Mouse (Mus musculus) forebrain, embryonic 15.5 days (tissue): ENCODE measurements around the gene Rpl35. TPM values are rescaled to one million over a fixed set of nuclear protein-coding genes. Genes with fewer than 3 reads are reported as not detected.

ENCODE experiments used
- ATAC-seq: fragments of 200-750 bp; cut with Nextera tagmentation; replicated peaks from 2 replicates; pipeline ENCODE4 v1.8.0; 2017; ENCODE audit warnings: mild to moderate bottlenecking, moderate TSS enrichment, moderate library complexity
- H3K27ac ChIP-seq: fragments of 300-500 bp; sonication (generic); replicated peaks from 2 replicates; pipeline ENCODE4 v1.5.1; 2015; ENCODE audit warnings: mild to moderate bottlenecking, inconsistent platforms
- H3K27me3 ChIP-seq: fragments of 300-500 bp; sonication (generic); 2 replicates; pipeline ENCODE4 v1.6.1; 2015; ENCODE audit warnings: inconsistent platforms
- H3K36me3 ChIP-seq: fragments of 300-500 bp; sonication (generic); 2 replicates; pipeline ENCODE4 v1.6.1; 2015; ENCODE audit warnings: mild to moderate bottlenecking, inconsistent platforms
- H3K4me1 ChIP-seq: fragments of 300-500 bp; sonication (generic); 2 replicates; pipeline ENCODE4 v1.6.1; 2015; ENCODE audit warnings: inconsistent platforms
- H3K4me2 ChIP-seq: fragments of 300-500 bp; sonication (generic); replicated peaks from 2 replicates; pipeline ENCODE4 v1.6.1; 2015; ENCODE audit warnings: mild to moderate bottlenecking, inconsistent platforms
- H3K4me3 ChIP-seq: fragments of 300-500 bp; sonication (generic); 2 replicates; pipeline ENCODE4 v1.5.1; 2015; ENCODE audit warnings: mild to moderate bottlenecking, inconsistent platforms
- H3K9ac ChIP-seq: fragments of 300-500 bp; sonication (generic); replicated peaks from 2 replicates; pipeline ENCODE4 v1.6.1; 2015; ENCODE audit warnings: mild to moderate bottlenecking, inconsistent platforms
- H3K9me3 ChIP-seq: fragments of 300-500 bp; sonication (generic); 2 replicates; pipeline ENCODE4 v1.6.1; 2016; ENCODE audit warnings: inconsistent platforms
- WGBS: fragments of 180-500 bp; shearing (Covaris S2); methylation state at CpG from one replicate; pipeline ENCODE4 v1.1.7; 2015; ENCODE audit warnings: mixed read lengths; 5-methylcytosine and 5-hydroxymethylcytosine counted together
- polyA plus RNA-seq: library from polyadenylated mRNA; unstranded; fragments of >200 nt; fragmentation: Nextera tagmentation; extraction: Ambion mirVana; gene quantifications from 2 replicates; pipeline ENCODE4 v1.2.1, GENCODE M21; 2015

The Rpl35 gene
- polyA plus RNA-seq, 1 experiment from 2014 or later = 763 TPM

DNA sequence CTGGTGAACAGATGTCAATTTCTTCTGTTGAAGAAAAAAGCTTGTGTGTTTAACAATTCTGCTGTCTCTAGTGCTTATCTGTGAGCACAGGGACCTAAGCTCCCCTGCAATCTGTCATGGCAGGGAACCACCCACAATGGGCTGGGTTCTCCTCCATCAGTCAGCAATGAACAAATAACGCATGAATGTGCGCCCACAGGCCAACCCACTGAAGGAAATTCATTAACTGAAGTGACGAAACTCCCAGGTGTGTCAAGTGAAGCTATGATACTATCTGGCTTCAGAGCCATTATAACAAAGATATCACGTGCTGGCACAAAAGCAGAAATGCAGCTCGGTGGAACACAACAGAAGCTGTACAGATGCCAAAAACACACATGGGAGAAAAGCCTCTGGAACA, 35.4 kb downstream of the Rpl35 start:
- Histone ChIP-seq H3K9me3 (no peaks in the 10 kb centered on the region), H3K4me1 (no peaks in the 10 kb centered on the region), H3K4me2 (no peak overlapping the region), H3K36me3 (no peaks in the 10 kb centered on the region), H3K4me3 (no peak overlapping the region), H3K9ac (no peak overlapping the region), H3K27ac (no peak overlapping the region), H3K27me3 (no peaks in the 10 kb centered on the region)
- ATAC-seq = no peak
- 86% methylated on average over 5 of the region's 5 CpGs for WGBS

DNA sequence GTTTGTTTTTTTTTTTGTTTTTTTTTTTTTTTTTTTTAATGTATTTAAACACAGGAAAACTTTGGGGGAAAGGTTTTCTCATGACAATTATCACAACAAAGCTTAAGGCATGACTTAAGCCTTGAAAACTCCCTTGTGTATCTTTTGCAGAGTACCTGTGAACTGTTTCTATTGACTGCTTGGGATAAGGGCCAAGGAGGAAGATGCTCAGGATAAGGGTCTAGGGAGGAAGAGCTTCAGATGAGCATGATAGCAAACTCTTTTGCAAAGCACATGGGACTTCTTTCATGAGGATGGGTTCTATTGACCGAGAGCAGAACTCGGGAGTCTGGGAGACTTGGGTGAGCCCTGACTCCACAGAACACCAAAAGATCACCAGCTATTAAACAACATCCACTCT, 35.8 kb downstream of the Rpl35 start:
- Histone ChIP-seq H3K9ac (no peak overlapping the region), H3K36me3 (no peaks in the 10 kb centered on the region), H3K4me3 (no peak overlapping the region), H3K4me2 (no peak overlapping the region), H3K4me1 (no peaks in the 10 kb centered on the region), H3K27ac (no peak overlapping the region), H3K27me3 (no peaks in the 10 kb centered on the region), H3K9me3 (no peaks in the 10 kb centered on the region)
- ATAC-seq = no peak
- WGBS = 93% methylated on average over 2 of the region's 2 CpGs

DNA sequence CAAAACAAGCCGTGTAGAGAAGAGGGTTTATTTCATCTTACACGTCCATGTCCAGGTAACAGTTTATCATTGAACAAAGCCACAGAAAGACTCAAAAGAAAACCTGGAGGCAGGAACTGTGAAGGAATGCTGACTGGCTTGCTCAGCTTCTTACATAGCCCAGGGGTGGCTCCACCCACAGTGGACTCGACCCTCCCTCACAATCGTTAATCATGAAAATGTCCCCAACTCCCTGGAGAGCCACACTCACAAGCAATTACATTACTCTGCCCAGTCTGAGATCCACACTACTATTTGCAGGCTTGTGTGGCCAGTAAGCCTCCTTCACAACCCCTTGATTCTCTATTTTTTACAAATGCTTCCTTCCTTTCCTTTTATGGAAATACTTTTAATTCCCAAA, 41.2 kb downstream of the Rpl35 start:
- no peaks in the 10 kb centered on the region for H3K4me1 ChIP-seq
- no peak overlapping the region for H3K27ac ChIP-seq
- H3K36me3 ChIP-seq = no peaks in the 10 kb centered on the region
- H3K27me3 ChIP-seq = no peaks in the 10 kb centered on the region
- no peak overlapping the region for H3K4me3 ChIP-seq
- no peak overlapping the region for H3K9ac ChIP-seq
- ATAC-seq = no peak
- WGBS = 55% methylated on average over 4 of the region's 4 CpGs
- no peak overlapping the region for H3K4me2 ChIP-seq
- H3K9me3 ChIP-seq = no peaks in the 10 kb centered on the region

DNA sequence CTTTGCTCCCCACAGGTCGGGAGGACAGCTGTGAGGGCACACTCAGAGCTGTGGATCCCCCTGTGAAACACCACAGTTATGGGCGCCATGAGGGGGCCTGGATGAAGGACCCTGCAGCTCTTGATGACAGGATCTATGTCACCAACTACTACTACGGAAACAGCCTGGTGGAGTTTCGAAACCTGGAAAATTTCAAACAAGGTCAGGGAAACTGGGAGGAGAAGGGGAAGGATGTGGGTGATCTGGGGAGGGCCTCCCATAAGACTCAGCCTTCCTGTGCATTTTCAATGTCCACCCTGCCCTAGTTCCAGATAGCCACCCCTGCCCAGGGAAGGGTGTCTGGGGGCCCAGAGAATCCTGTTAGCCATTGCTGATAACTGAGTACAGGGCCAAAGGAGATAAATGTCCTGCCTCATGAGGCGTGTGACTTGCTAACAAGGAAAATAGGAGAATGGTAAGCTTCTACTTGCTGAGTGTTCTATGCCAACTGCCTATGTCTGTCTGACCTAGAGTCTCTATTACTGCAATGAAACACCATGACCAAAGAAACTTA, 47.7 kb downstream of the Rpl35 start:
- Histone ChIP-seq H3K4me1 (no peaks in the 10 kb centered on the region), H3K4me2 (no peak overlapping the region), H3K9me3 (no peaks in the 10 kb centered on the region), H3K27me3 (no peaks in the 10 kb centered on the region), H3K36me3 (no peaks in the 10 kb centered on the region), H3K4me3 (no peak overlapping the region), H3K27ac (no peak overlapping the region), H3K9ac (no peak overlapping the region)
- WGBS = 92% methylated on average over 5 of the region's 5 CpGs
- ATAC-seq = no peak

DNA sequence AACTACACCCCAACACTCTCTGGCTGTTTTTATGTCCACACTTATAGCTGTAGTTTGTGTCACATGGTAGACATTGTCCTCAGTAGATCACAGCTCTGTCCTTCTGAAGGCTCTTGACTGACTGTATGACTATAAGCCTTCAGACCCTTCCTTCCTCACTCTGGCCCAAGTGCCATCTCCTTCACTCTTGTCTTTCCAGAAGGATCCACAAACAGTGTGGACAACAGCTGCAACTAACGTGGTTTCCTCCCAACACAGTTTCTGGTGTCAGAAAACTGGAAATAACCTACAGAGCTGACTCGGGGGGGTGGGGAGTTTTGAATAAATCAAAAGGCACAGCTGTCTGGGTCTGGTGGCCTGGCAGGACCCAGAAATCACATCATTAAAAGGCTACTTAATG, 49.4 kb downstream of the Rpl35 start:
- WGBS = 74% methylated on average over 2 of the region's 2 CpGs
- ATAC-seq = no peak
- peaks cover 4% of the 10 kb centered on the region for H3K4me1 ChIP-seq

DNA sequence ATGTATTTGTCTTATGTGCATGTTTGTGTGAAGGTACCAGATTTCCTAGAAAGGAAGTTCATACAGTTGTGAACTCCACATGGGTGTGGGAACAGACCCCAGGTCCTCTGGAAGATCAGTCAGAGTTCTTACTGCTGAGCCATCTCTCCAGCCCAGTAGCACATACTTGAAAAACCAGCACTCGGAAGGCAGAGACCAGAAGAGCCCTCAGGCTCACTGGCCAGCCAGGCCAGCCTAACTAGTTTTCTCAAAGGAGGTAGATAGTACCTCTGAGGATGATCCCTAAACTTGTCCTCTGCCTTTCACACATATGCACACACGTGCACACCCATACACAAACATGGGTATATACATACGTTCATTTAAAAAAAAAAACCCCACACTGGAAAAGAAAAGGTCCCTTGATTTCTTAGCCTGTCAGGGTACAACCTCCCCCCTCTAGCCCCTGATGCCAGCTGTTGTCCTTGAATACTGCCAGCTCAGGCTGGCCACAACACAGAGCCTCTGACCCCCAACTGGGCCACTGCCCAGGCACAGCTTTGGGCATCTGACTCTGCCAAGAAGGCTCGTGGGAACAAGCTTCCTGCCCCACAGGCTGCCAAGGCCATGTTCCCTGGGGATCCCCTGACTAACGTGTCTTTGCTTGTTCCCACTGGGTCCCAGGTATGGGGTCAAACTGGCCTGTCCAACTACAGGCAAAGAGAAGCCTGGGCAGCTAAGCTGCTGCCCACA, 52.1 kb downstream of the Rpl35 start:
- no peaks in the 10 kb centered on the region for H3K36me3 ChIP-seq
- no peaks in the 10 kb centered on the region for H3K27me3 ChIP-seq
- no peak overlapping the region for H3K9ac ChIP-seq
- no peak overlapping the region for H3K27ac ChIP-seq
- H3K9me3 ChIP-seq = no peaks in the 10 kb centered on the region
- 62% methylated on average over 5 of the region's 5 CpGs for WGBS
- no peak overlapping the region for H3K4me2 ChIP-seq
- no peak overlapping the region for H3K4me3 ChIP-seq
- ATAC-seq = no peak
- peaks cover 15% of the 10 kb centered on the region for H3K4me1 ChIP-seq

More for the DNA sequence above, 49.4 kb downstream of the Rpl35 start:
- Histone ChIP-seq H3K4me3 (no peak overlapping the region), H3K9ac (no peak overlapping the region), H3K36me3 (no peaks in the 10 kb centered on the region), H3K27ac (no peak overlapping the region), H3K4me2 (no peak overlapping the region), H3K27me3 (no peaks in the 10 kb centered on the region), H3K9me3 (no peaks in the 10 kb centered on the region)

Other genes with a start within 250 kb of the Rpl35 start
- gene Nr6a1, start 77.9 kb downstream of the Rpl35 start, polyA plus RNA-seq = 1.1 and 1.7 TPM in 2 replicates
- gene Olfml2a, start 73.6 kb downstream of the Rpl35 start, polyA plus RNA-seq = 1.7 and 1.8 TPM in 2 replicates
- gene Wdr38, start 8.1 kb downstream of the Rpl35 start, polyA plus RNA-seq = 1.9 and 2.0 TPM in 2 replicates
- 148 and 158 TPM in 2 replicates for gene Arpc5l, start 276 bp downstream of the Rpl35 start, polyA plus RNA-seq
- gene Golga1, start 59.9 kb upstream of the Rpl35 start, polyA plus RNA-seq = 37.5 and 38.8 TPM in 2 replicates
- gene Scai, start 185.1 kb upstream of the Rpl35 start, polyA plus RNA-seq = 17.5 and 19.6 TPM in 2 replicates
- gene Ppp6c, start 220.8 kb upstream of the Rpl35 start, polyA plus RNA-seq = 74.9 and 75.7 TPM in 2 replicates